Mouse (Mus musculus) yolk sac, embryonic 10.5 days (tissue): Measurements from ENCODE around the gene Slamf9.

Experiments
- DNase-seq: peaks from one replicate; pipeline ENCODE4 v3.0.0-alpha.2; 2017; ENCODE audit warnings: low spot score

The Slamf9 gene

GRCm38 (mm10) chr1:172462534-172462933, 12.6 kb upstream of the Slamf9 start:
- peak; percentile 40 for DNase-seq

- DNase-seq = no peak
These were observed 11.5 kb upstream of the Slamf9 start for GRCm38 (mm10) chr1:172463387-172464333.

- no peak for DNase-seq
These were observed 6.8 kb upstream of the Slamf9 start for GRCm38 (mm10) chr1:172468301-172468877.

DNA sequence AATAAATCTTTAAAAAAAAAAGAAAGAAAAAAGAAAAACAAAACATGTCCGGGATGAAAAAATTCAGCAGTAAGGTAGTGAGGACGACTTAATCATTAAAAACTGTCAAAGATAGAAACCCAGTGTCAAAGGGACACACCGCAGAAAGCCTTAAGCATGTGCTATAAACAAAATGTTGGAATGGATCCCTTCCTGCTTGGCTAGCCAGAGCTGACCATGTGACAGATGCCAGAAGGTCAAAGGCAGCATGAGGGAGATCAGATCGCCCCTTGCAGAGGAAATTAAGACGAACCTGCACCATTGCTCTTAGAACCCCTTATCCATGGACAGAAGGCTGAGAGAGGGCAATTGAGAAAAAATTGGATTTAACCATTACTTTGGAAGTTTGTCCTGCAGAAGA, 5.8 kb upstream of the Slamf9 start:
- no peak for DNase-seq

- no peak for DNase-seq
These were observed 5.2 kb upstream of the Slamf9 start for GRCm38 (mm10) chr1:172469810-172470448.

DNA sequence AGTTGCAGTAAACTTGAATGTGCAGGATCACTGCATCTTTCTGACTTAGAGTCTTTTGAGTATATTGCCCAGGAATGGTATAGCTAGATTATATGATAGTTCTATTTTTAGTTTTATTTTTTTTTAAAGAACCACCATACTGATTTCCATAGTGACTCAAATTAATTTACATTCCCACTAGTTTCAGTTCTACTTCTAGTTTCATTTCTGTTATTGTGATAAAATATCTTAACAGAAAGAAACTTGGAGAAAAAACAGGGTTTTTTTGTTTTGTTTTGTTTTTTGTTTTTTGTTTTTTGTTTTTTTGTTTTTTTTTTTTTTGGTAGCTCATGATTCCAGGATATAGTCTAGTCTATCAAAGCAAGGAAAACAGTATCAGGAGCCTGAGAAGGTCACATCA, 2.2 kb upstream of the Slamf9 start:
- no peak for DNase-seq

- no peak for DNase-seq
These were observed 962 bp upstream of the Slamf9 start for GRCm38 (mm10) chr1:172474196-172474595.

GRCm38 (mm10) chr1:172478020-172478419, 2.9 kb downstream of the Slamf9 start:
- DNase-seq = no peak

- DNase-seq = no peak
These were observed 5.2 kb downstream of the Slamf9 start for GRCm38 (mm10) chr1:172480376-172480775.

GRCm38 (mm10) chr1:172481111-172481510, 6.0 kb downstream of the Slamf9 start:
- DNase-seq = no peak

GRCm38 (mm10) chr1:172481540-172482280, 6.6 kb downstream of the Slamf9 start, which contains the start of gene Igsf9:
Gene Igsf9 (plus strand): TSS chr1:172481788.
- DNase-seq = peak; percentile 93

GRCm38 (mm10) chr1:172482518-172483360, 7.6 kb downstream of the Slamf9 start:
- DNase-seq = peak; percentile 49

DNA sequence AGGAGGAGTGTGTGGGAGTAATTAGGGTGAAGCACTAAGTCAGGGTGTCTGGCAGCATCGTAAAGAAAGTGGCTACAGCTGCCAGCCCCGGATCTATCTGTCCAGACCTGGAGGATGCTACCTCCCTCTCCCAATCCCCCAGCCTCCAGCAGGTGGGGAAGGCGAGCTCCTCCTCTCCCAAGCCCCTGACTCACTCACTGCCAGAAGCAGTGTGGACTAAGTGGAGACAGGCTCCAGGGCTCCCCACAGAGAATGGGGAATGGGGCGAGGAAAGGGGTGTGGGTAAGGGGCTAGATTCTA, 8.2 kb downstream of the Slamf9 start:
- no peak for DNase-seq

DNA sequence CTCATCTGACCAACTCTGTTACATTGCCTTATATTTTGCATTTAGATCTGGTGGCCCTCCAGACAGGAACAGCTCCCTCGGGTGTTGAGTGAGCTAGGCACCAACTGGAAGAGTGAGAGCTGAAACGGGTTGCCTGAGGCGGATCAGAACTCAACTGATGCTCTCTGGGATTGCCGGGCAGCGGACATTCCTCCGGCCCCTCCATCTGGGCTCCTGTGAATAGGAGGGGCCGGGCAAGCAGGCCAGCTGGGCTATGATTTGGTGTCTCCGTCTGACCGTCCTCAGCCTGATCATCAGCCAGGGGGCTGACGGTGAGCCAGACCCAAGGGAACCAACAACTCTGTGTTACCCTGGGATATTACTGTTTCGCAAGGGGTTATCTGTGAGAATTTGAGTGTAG, 9.1 kb downstream of the Slamf9 start:
- DNase-seq = no peak

GRCm38 (mm10) chr1:172484671-172485070, 9.5 kb downstream of the Slamf9 start:
- DNase-seq = no peak

- no peak for DNase-seq
These were observed 10.7 kb downstream of the Slamf9 start for GRCm38 (mm10) chr1:172485821-172486220.

DNA sequence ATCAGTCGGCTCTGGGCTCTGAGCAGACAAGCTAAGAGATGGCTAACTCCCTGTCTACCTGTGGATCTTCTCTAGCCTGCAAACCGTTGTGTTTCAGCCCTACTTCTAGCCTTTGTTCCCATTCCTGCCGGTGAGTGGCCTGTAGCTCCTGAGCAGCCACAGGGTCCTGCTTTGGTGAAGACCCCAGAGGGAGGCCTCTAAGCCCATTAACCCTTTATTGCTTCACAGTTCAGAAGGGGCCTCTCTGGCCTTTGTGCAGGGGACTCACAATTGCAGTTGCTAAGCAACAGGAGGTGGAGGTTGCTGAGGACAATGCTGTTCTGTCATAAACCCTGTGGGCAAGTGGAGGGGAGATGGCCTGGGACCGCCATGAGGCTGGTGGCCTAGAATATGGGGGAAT, 11.1 kb downstream of the Slamf9 start:
- no peak for DNase-seq

DNA sequence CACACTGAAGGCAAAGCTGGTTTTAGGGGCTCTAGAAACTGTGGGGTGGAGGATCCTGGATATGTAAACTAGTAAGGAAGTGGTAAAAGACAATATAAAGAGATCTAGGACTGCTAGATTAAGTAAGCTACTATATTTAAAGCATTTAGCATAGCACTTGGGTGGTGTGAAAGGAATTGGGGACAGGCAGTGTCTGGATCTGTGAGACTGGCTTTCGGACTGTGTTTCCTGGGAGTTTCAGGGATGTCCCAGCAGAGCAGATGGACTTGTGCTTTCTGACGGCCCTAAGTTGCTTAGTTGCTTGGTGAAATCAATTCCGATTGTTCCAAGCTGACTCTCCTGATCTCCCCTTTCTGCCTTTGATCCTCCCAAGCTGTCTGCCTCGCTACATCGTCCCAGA, 11.5 kb downstream of the Slamf9 start:
- no peak for DNase-seq

GRCm38 (mm10) chr1:172487859-172488258, 12.7 kb downstream of the Slamf9 start:
- DNase-seq = no peak

- peak; percentile 64 for DNase-seq
These were observed 13.7 kb downstream of the Slamf9 start for GRCm38 (mm10) chr1:172488831-172489230.

DNA sequence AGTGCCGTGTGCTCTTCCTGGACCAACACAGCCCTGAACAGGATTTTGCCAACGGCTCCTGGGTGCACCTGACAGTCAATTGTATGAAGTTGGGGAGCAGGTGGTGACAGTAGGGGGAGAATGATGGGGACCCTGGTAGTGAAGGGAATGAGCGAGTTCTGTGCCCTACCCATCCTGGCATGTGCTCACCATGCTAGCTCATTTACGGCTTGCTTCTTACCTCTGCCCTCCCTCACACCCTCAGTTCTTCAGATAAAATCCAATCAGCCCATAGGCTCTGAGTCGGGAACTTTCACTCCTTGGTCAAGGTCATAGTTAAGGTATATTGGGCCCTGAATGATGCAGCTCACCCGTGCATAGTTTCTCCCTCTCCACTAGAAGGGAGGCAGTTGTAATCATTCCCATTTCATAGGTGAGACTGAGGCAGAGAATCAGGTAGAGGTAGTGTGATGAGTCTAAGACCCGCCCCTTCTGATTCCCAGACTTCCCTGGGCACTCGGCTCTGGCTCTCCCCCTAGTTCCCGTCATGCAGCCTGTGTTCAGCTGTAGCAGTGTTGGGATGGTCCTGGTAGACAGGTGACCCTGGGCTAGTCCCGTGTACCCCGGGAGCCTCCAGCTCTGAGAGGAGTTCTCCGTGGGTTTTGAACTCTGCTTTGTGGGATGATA, 14.6 kb downstream of the Slamf9 start:
- DNase-seq = no peak
